Mouse (Mus musculus) heart, adult 18-20 months (tissue): ENCODE data around the gene Adgre4. TPM values are rescaled to one million over a fixed set of nuclear protein-coding genes. Genes with fewer than 3 reads are reported as not detected.

Source experiments
- total RNA-seq, 2 experiments: library from RNA; stranded (reverse); gene quantifications; 2 replicates each; pipeline ENCODE4 v1.2.3; 2021

The Adgre4 gene
- total RNA-seq, 2 experiments from 2014 or later = 0.64 to 0.67 TPM

Other genes with a start within 250 kb of the Adgre4 start
- not detected for gene Vmn2r118, start 124.8 kb upstream of the Adgre4 start, total RNA-seq
- 1 to 10 TPM; 3.2 TPM for gene Pot1b, start 37.4 kb upstream of the Adgre4 start, total RNA-seq
- gene Zfp119a, start 128.9 kb downstream of the Adgre4 start, total RNA-seq = 1 to 10 TPM; 3.1 to 4.9 TPM
- 1 to 10 TPM; 4.5 to 4.9 TPM for gene Zfp959, start 142.1 kb downstream of the Adgre4 start, total RNA-seq
- gene Zfp119b, start 199.5 kb downstream of the Adgre4 start, total RNA-seq = 1 to 10 TPM; 2.4 TPM
- 1 to 10 TPM in 1 of 2 experiments, under 1 TPM in 1; 0.69 to 1.1 TPM for gene Ebi3, start 202.7 kb downstream of the Adgre4 start, total RNA-seq
- 1 to 10 TPM; 7.5 to 8.6 TPM for gene Yju2, start 209.1 kb downstream of the Adgre4 start, total RNA-seq
- 1 to 10 TPM; 1.1 to 1.9 TPM for gene Shd, start 220.5 kb downstream of the Adgre4 start, total RNA-seq
- gene Fsd1, start 236.5 kb downstream of the Adgre4 start, total RNA-seq = not detected